Mouse (Mus musculus): ENCODE results near the gene Crtc1.

The Crtc1 gene

DNA sequence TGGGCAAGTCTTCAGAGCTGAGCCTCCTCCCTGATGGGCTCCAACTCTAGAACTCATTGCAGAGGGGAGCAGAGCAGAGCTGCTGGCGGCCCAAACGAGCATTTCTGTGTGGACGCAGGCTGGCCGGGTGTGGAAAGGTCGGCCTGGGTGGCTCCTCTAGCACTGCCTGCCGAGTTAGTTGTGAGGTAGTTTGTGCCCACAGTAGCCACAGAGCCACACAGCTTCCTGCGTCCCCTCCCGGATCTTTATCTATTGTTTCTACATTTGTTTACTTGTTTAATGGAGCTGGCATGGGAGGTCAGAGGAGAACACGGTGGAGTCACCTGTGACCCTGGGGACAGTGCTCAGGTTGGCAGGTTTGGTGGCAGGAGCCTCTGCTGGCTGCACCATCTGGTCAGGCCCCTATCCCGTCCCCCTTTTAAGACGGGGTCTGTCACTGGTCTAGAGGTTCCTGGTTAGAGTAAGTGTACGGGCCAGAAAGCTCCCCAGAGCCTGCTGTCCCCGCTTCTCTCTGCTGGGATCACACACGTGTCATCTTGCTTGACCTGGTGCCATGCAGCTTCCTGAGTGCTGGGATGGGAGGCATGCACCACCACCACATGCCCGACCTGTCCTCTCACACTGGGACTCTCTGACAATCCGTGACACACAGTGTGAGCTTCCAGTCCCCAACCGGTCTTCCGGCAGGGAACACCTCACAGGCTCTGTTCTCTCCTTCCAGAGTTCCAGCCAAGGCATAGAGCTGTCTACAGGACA lies 17.9 kb downstream of the Crtc1 start:
- no peak for DNase-seq (ENCODE audit: low spot score in 2 of 2)

DNA sequence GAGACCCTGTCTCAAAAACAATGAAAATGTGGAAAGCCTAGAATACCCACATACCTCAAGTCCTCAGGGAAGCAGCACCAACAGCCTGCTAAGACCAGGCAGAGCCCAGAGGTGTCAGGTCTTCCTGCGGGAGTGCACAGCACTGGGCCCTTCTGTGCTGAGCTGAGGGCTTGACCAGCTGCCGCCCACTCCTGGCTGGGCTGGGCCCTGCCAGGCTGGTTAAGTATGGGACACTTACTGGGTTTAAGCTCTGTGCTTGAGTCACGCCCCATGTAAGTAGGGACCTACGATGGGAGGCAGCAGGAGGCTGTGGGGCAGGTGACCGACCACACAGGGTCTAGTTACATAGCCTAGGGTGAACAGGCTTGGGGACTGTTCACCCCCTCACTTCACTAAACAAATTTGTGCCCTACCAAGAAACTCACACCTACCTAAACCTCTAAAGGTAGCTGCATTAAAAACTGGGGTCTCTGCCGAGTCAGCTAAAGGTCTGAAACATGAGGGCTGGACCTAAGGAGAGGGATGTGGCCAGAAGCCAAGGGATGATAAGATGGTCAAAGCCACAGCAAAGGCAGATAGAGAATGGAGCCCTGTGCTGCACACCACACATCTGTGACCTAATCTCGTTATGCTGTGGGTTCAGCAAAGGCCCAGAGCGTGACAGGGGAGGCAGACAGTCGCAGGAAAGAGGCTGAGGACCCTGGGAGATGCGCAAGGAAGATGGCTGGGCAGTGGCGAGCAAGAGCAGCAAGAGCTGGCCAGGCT lies 19.3 kb downstream of the Crtc1 start:
- DNase-seq (ENCODE audit: low spot score in 2 of 2) = no peak

DNA sequence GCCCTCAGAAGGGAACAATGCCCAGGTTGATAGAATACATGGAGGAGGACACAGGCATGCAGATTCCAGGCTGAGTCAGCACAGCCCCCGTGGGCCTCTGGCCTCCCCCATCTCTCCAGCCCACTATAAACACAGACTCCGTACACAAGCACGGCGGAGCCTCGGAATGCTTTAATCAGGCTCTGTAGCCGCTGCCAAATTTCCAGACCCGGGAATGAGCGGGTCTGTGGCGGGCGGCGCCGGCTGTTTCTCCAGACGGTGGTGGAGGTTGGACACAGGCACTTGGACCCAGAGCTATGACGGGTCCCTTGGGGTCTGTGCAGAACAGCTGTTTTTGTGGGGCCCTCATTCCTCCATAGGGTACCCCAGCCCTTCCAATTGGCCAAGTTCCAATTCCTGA lies 20.4 kb downstream of the Crtc1 start:
- DNase-seq (ENCODE audit: low spot score in 2 of 2) = peak; percentile 44 to 47

GRCm38 (mm10) chr8:70417914-70418313 lies 21.5 kb downstream of the Crtc1 start:
- DNase-seq (ENCODE audit: low spot score in 2 of 2) = peak; percentile 67 to 77

DNA sequence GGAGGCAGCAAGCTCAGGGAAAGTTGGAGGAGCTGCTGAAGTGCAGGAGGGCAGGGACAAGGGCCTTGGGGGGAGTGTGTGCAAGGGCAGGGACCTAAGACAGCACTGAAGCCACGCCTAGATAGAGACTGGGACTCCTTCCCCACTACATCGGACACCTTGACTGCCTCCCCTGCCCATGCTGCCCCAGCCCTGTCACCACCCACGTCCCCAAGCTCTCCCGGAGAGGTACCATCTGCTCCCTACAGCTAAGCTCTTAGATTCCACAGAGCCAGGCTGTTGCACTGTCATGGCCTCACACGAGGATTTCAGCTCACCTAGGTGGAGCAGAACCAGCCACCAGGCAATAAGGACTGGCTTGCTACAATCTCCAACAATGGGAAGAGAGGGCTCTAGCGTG lies 22.4 kb downstream of the Crtc1 start:
- peak in 1 of 2 experiments; percentile 23 for DNase-seq (ENCODE audit: low spot score in 2 of 2)

DNA sequence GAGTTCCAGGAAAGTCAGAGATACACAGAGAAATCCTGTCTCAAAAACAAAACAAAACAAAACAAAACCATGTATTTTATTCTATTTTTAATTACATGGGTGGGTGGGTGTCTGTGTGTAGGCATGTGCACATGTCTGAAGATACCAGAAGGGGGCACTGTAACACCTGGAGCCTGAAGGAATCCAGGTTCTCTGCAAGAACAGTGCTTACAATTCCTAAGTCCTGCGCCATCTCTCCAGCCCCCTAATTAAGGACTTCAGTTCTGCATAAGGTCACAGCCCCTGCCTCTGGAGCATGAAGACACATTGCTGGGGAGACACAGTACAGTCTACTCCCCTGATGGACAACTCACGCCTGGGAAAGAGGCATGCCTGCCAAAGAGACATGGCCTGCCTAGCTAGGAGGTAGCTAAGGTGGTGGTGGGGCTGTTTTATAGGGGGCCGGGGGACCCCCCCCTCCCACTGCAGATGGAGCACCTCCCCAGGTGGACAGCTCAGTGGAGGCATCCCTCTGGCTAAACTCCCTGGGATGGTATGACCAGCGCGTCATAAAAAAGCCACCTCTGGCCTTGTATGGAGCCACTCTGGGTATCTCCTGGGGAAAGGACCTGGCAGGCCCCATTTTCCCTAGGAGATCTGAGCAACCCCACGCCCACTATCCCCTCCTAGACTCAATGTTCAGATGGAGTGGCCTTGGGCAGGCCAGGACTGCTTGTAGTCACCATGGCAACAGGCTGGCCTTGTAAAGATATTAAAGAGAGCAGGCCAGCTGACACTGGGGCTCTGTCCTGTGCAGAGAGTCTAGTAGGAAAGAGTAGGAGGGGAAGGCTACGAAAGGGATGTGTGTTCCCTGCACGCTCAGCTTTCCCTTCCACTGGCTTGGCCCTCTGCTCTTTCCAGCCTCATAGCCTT lies 23.6 kb downstream of the Crtc1 start:
- DNase-seq (ENCODE audit: low spot score in 2 of 2) = peak in 1 of 2 experiments; percentile 20

- no peak for DNase-seq (ENCODE audit: low spot score in 2 of 2)
These were observed 25.0 kb downstream of the Crtc1 start for GRCm38 (mm10) chr8:70414310-70414946.

DNA sequence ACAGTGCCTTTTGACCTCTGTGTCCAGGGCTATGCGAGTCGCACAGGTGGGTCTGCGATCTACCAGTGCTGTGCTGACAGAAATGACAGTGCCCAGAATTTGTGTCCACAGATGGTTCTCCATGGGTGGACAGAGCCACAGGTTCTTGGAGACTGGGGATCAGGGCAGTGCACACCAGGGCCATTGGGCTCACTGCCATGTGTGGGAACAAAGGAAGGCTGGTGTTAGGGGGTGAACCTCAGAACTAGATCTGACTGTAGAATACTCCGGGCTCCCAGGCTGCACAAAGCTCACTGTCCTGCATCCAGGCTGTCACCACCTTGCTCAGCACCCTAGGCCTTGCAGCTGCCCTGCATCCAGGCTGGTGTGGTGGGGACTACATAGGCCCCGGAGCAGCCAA lies 29.1 kb downstream of the Crtc1 start:
- DNase-seq (ENCODE audit: low spot score in 2 of 2) = no peak

DNA sequence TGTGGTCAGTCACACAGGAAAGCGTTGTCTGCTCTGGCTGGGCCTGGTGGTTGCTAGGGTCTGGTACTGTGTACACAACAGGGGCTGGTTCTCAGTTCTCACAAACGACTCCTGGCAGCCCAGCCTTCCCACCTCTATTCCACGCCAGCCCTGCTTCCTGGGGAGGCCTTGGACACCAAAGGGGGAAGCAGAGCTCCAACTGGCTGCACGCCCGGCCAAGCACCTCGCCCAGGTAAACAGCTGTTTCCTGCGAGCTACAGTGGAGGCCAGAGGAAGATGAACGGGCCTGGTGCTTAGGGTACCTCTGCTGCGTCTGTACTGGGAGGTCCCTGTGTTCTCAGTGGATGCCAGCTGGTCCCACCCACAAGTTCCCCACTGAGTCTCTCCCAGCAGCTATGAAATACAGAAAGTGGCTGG lies 29.9 kb downstream of the Crtc1 start:
- DNase-seq (ENCODE audit: low spot score in 2 of 2) = no peak

DNA sequence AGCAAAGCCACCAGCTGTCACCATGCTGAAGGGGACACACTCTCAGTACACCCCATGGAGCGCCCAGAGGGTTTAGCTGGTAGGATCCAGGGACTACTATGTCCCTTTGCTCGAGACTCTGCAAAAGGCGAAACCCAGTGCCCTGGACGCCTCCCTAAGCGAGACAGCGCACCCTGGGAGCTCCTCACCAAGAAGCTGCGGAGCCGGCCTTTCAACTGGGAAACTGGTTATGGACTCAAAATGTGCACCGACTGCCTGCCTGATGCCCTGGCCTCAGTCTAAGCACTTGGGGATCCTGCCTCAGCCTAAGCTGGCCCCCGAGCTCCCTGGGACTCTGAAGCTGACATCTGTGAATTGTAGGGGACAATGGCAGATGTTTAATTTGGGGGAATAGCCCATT lies 30.4 kb downstream of the Crtc1 start:
- DNase-seq (ENCODE audit: low spot score in 2 of 2) = no peak

DNA sequence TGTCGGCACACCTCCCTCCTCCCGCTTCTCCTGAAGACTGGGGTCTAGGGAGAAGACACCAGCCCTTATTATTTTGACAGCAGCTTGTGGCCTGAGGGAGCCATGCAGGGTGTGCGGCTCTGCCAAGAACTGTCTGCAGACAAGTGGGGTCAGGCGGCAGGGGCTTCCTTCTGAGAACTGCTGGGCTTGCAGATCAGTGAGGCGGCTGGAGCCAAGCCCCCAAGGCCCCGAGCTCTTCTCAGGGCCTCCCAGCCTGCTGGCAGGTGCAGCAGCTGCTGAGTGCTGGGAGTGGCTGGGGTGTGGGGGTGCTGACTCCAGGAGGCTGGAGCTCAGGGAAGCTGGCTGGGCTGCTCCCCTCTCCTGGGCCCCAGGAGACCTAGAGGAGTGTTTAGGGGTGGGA lies 31.1 kb downstream of the Crtc1 start:
- no peak for DNase-seq (ENCODE audit: low spot score in 2 of 2)

DNA sequence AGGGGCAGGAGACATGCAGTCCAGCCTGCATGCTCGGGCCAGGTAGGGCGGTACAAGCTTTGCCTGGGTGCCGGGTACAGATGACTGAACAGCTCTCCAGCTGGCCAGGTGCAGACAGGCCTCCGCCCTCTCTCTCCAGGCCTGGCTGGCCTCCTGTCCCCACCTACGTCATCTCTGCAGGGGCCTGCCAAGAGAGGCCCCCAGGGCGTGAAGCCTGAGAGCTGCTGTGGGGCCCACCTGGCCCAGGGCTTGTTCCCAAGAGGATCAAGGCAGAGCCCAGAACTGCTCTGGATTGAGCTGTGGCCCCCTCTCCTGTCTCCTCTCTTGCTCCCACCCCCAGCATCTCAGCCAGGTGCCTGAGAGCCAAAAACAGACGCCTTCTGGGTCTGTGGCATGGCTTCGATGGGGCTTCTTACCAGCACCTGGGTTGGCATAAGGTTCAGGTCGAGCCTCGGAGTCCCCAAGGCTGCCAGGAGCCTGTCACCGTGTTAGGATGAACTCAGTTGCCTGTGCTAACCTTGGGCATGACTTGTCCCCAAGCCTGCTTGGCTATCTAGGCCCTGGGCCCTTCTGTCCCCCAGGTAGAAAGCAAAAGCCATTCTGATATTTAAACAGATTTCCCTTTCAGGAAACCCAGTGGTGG lies 32.8 kb downstream of the Crtc1 start:
- no peak for DNase-seq (ENCODE audit: low spot score in 2 of 2)

GRCm38 (mm10) chr8:70405189-70405588 lies 34.2 kb downstream of the Crtc1 start:
- DNase-seq (ENCODE audit: low spot score in 2 of 2) = no peak

GRCm38 (mm10) chr8:70404212-70404611 lies 35.2 kb downstream of the Crtc1 start:
- DNase-seq (ENCODE audit: low spot score in 2 of 2) = no peak

GRCm38 (mm10) chr8:70397611-70398563 lies 41.5 kb downstream of the Crtc1 start:
- DNase-seq (ENCODE audit: low spot score in 2 of 2) = no peak

DNA sequence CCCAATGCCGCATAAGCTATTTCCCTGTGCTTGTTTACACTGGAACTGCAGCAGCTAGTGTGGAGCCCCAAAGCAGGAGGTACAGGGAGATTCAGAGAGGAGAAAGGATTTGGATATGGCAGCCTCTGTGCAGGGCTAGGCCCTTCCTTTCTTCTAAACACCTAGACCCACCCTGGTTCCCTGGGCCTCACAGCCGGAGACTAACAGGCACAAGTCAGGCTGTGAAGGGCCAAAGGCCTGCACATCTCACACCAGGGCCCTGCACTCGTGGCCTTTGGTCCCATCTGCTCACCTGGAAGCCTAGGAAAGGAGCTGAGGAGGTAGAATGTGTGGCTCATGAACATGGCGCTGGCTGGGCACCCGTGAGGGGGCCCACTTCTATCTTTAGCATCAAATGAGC lies 43.2 kb downstream of the Crtc1 start:
- no peak for DNase-seq (ENCODE audit: low spot score in 2 of 2)

GRCm38 (mm10) chr8:70395649-70396048 lies 43.7 kb downstream of the Crtc1 start:
- no peak for DNase-seq (ENCODE audit: low spot score in 2 of 2)

DNA sequence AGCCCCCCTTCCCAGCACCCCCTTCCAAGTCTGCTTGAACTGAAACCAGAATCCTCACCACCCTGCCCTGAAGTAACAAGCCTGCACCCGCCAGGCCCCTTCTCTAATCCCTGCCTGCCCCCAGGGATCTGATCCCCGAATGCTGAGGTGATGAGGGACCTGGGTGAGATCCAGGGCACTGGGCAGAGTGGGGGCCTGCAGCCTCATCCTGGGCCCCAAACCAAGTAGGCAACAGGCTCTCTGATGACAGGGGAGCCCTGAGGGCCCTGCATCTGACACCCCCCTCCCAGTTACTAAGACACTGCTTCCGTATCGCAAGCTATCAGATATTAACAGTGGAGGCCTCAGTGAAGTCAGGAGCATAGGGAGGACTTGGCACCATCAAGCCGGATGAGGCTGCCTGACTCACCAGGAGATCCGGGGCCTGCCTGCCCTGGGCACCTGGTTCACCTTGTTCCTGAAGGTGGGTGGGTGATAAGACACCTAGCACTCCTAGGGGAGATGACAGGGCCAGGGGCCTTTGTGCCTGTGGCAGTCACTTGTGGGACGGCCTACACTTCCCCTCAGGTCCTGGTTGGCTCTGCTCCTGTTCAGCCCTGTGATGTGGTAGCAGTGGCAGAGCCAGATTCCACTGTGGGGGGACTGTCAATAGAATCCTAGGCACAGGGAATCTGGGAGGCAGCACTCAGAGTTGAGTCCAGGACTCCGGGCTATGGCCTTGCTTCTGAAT lies 44.9 kb downstream of the Crtc1 start:
- no peak for DNase-seq (ENCODE audit: low spot score in 2 of 2)

DNA sequence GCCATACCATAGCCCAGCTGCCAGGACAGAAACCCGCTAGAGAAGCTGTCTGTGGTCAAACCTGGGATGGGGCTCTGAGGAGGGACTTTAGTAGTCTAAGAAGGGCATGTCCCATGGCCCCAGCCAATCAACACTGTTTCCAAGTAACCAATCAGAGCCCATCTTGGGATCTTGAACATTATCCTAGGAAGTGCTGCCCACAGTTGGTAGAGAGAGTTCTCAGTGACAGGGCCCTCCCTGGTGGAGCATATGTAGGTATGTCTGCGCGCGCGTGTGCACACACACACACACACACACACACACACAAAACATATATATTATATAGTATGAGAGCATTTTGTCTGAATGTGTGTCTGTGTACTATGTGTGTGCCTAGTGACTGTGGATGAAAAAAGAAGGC lies 46.3 kb downstream of the Crtc1 start:
- DNase-seq (ENCODE audit: low spot score in 2 of 2) = no peak

Data from frontal cortex, postnatal 14 days (tissue).